Mouse (Mus musculus): ENCODE results near the gene Prcd. TPM values are rescaled to one million over a fixed set of nuclear protein-coding genes. Genes with fewer than 3 reads are reported as not detected.

The Prcd gene
- total RNA-seq, 2 experiments from 2014 or later: not detected

Other genes starting within 250 kb of the Prcd start
- gene Rnf157, start 240.5 kb upstream of the Prcd start, total RNA-seq (2015): 6.2 and 7.0 TPM in 2 replicates
- gene Rnf157, start 240.5 kb upstream of the Prcd start, total RNA-seq (2017): 5.7 and 7.1 TPM in 2 replicates
- 94.1 and 112 TPM in 2 replicates for gene Ubald2, start 219.4 kb upstream of the Prcd start, total RNA-seq (2015)
- gene Ubald2, start 219.4 kb upstream of the Prcd start, total RNA-seq (2017): 58.4 and 64.0 TPM in 2 replicates
- gene Qrich2, start 187.3 kb upstream of the Prcd start, total RNA-seq (2015): not detected in 2 replicates
- gene Qrich2, start 187.3 kb upstream of the Prcd start, total RNA-seq (2017): 0.18 and 0.65 TPM in 2 replicates
- gene Prpsap1, start 159.3 kb upstream of the Prcd start, total RNA-seq (2015): 28.6 and 32.6 TPM in 2 replicates
- gene Prpsap1, start 159.3 kb upstream of the Prcd start, total RNA-seq (2017): 19.2 and 34.6 TPM in 2 replicates
- 0.60 and 2.2 TPM in 2 replicates for gene Sphk1, start 122.6 kb upstream of the Prcd start, total RNA-seq (2015)
- 1.7 and 2.1 TPM in 2 replicates for gene Sphk1, start 122.6 kb upstream of the Prcd start, total RNA-seq (2017)
- 2.9 and 6.6 TPM in 2 replicates for gene Ube2o, start 72.1 kb upstream of the Prcd start, total RNA-seq (2015)
- gene Ube2o, start 72.1 kb upstream of the Prcd start, total RNA-seq (2017): 4.8 and 7.7 TPM in 2 replicates
- gene Aanat, start 67.1 kb upstream of the Prcd start, total RNA-seq (2015): not detected in 2 replicates
- not detected in 2 replicates for gene Aanat, start 67.1 kb upstream of the Prcd start, total RNA-seq (2017)
- gene Rhbdf2, start 26.5 kb upstream of the Prcd start, total RNA-seq (2015): 20.9 and 21.8 TPM in 2 replicates
- 16.2 TPM in 2 replicates for gene Rhbdf2, start 26.5 kb upstream of the Prcd start, total RNA-seq (2017)
- gene Cygb, start 779 bp downstream of the Prcd start, total RNA-seq (2015): not detected in 2 replicates
- not detected in 2 replicates for gene Cygb, start 779 bp downstream of the Prcd start, total RNA-seq (2017)
- gene St6galnac1, start 122.0 kb downstream of the Prcd start, total RNA-seq (2015): not detected in 2 replicates
- not detected in 2 replicates for gene St6galnac1, start 122.0 kb downstream of the Prcd start, total RNA-seq (2017)
- 0.55 TPM in 1 of 2 replicates, not detected in the other for gene Mxra7, start 174.5 kb downstream of the Prcd start, total RNA-seq (2015)
- gene Mxra7, start 174.5 kb downstream of the Prcd start, total RNA-seq (2017): 0.33 TPM in 1 of 2 replicates, not detected in the other
- gene Mettl23, start 189.7 kb downstream of the Prcd start, total RNA-seq (2015): 55.4 and 61.3 TPM in 2 replicates
- 38.5 and 42.6 TPM in 2 replicates for gene Mettl23, start 189.7 kb downstream of the Prcd start, total RNA-seq (2017)
- 33.4 and 37.4 TPM in 2 replicates for gene Jmjd6, start 189.9 kb downstream of the Prcd start, total RNA-seq (2015)
- gene Jmjd6, start 189.9 kb downstream of the Prcd start, total RNA-seq (2017): 36.3 and 37.7 TPM in 2 replicates
- 22.2 and 26.2 TPM in 2 replicates for gene Mfsd11, start 198.9 kb downstream of the Prcd start, total RNA-seq (2015)
- 17.6 and 26.5 TPM in 2 replicates for gene Mfsd11, start 198.9 kb downstream of the Prcd start, total RNA-seq (2017)
- gene Srsf2, start 199.6 kb downstream of the Prcd start, total RNA-seq (2015): 784 and 845 TPM in 2 replicates
- 315 and 355 TPM in 2 replicates for gene Srsf2, start 199.6 kb downstream of the Prcd start, total RNA-seq (2017)